Mouse (Mus musculus) lung, embryonic 16.5 days (tissue): ENCODE measurements at regions not wholly inside any gene's neighbourhood (a gene's known extent, or its start where the extent isn't known, plus 50 kb on each side); places are given as distances from the start of the nearest gene placed in this dataset.
"Not testable (repeated sequence)": the region's sequence is repeated elsewhere in the genome, so short reads cannot be mapped to it uniquely, and the experiment has no call there.

Experiments used
- ATAC-seq: fragments of 200-750 bp; cut with Nextera tagmentation; 2 replicates; pipeline ENCODE4 v1.8.0; 2017; ENCODE audit warnings: low read depth, mild to moderate bottlenecking, moderate library complexity
- H3K27ac ChIP-seq: fragments of 300-500 bp; sonication (generic); 2 replicates; pipeline ENCODE4 v1.5.1; 2014; ENCODE audit warnings: mild to moderate bottlenecking, control low read depth, low read length
- H3K27me3 ChIP-seq: fragments of 300-500 bp; sonication (generic); 2 replicates; pipeline ENCODE4 v1.6.1; 2014; ENCODE audit warnings: low read depth, low read length, mixed read lengths; ENCODE audit not compliant: control insufficient read depth, insufficient read depth
- H3K36me3 ChIP-seq: fragments of 300-500 bp; sonication (generic); 2 replicates; pipeline ENCODE4 v1.6.1; 2014; ENCODE audit warnings: low read length; ENCODE audit not compliant: control insufficient read depth, insufficient read depth
- H3K4me1 ChIP-seq: fragments of 300-500 bp; sonication (generic); replicated peaks from 2 replicates; pipeline ENCODE4 v1.6.1; 2014; ENCODE audit warnings: low read length, mixed read lengths; ENCODE audit not compliant: control insufficient read depth, insufficient read depth
- H3K4me2 ChIP-seq: fragments of 300-500 bp; sonication (generic); 2 replicates; pipeline ENCODE4 v1.6.1; 2014; ENCODE audit warnings: low read depth, low read length, control low read depth
- H3K4me3 ChIP-seq: fragments of 300-500 bp; sonication (generic); 2 replicates; pipeline ENCODE4 v1.5.1; 2014; ENCODE audit warnings: mild to moderate bottlenecking, low read length, control low read depth
- H3K9ac ChIP-seq: fragments of 300-500 bp; sonication (generic); 2 replicates; pipeline ENCODE4 v1.6.1; 2014; ENCODE audit warnings: low read length, control low read depth
- H3K9me3 ChIP-seq: fragments of 300-500 bp; sonication (generic); 2 replicates; pipeline ENCODE4 v1.6.1; 2016; ENCODE audit warnings: low read length; ENCODE audit not compliant: control insufficient read depth
- WGBS: fragments of 180-500 bp; shearing (Covaris S2); extraction: QIAGEN DNeasy Blood & Tissue Kit; methylation state at CpG from one replicate; pipeline ENCODE4 v1.1.7; 2014; 5-methylcytosine and 5-hydroxymethylcytosine counted together

- H3K9ac ChIP-seq, H3K4me1 ChIP-seq, H3K4me2 ChIP-seq, H3K36me3 ChIP-seq, H3K27me3 ChIP-seq, ATAC-seq, H3K27ac ChIP-seq, H3K9me3 ChIP-seq, H3K4me3 ChIP-seq: not testable (repeated sequence)
- 76% methylated on average over 3 of the region's 3 CpGs for WGBS
Measured at GRCm38 (mm10) chr17:13432256-13432655, 77.9 kb downstream of the Tcp10c start.

GRCm38 (mm10) chr17:13434146-13434545 is 79.8 kb downstream of the Tcp10c start:
- H3K4me2 ChIP-seq, H3K4me3 ChIP-seq, H3K27ac ChIP-seq, H3K4me1 ChIP-seq, H3K36me3 ChIP-seq, H3K27me3 ChIP-seq, H3K9ac ChIP-seq, H3K9me3 ChIP-seq: not testable (repeated sequence)
- 0 out of 2 replicates have a peak, but pooled peaks have one; percentile 4 for ATAC-seq
- 90% methylated on average over 7 of the region's 7 CpGs for WGBS

DNA sequence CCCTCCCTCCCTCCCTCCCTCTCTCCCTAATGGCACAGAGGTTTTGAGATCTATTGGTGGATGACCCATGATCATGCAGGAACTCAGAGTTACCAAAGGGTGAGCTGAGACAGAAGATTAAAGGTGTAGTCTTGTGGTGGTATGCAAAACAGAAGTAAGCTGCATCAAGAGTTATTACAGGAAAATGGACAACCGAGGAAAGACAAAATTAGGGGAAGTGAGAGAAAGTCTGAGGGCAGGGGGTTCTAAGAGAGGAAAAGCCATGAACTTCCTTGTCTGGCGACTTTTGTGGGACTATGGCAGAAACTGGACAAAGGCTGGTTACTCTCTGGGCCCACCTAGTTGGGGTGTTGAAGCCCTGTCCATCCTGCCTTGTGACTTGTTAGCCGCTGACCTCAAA is 84.4 kb downstream of the Tcp10c start:
- H3K9me3 ChIP-seq, H3K36me3 ChIP-seq, H3K4me2 ChIP-seq, ATAC-seq, H3K4me1 ChIP-seq, H3K27ac ChIP-seq, H3K9ac ChIP-seq, H3K27me3 ChIP-seq, H3K4me3 ChIP-seq: not testable (repeated sequence)
- WGBS, result 58% methylated on average over 1 of the region's 3 CpGs

- WGBS, result 72% methylated on average over 9 of the region's 9 CpGs
- not testable (repeated sequence) for H3K4me2 ChIP-seq, H3K36me3 ChIP-seq, H3K27ac ChIP-seq, H3K4me1 ChIP-seq, H3K27me3 ChIP-seq, H3K9me3 ChIP-seq, H3K9ac ChIP-seq, H3K4me3 ChIP-seq
- ATAC-seq, result peak; percentile 28; the same call in 1 of the 2 replicates
Measured at GRCm38 (mm10) chr17:13440708-13441530, 86.5 kb downstream of the Tcp10c start.

DNA sequence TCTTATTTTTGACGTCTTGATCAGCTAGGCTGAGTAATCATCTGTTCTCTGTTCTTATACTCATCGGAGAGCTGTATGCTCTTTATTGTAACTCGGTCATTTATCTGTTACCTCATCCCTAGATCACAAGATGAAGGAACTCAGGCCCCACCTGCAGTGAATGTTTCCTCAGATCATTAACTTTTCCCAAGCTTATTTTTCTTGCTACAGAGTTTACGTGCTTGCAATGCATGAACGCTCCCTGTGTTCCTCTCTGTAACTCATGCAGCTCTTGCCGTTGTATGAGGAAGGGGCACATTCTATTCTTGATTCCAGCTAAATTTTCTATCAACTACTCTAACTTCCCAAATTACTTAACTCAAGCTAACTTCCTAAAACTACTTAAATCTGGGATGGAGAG is 87.9 kb downstream of the Tcp10c start:
- H3K4me1 ChIP-seq, H3K9ac ChIP-seq, H3K9me3 ChIP-seq, ATAC-seq, H3K27ac ChIP-seq, H3K4me3 ChIP-seq, H3K36me3 ChIP-seq, H3K4me2 ChIP-seq, H3K27me3 ChIP-seq: not testable (repeated sequence)
- WGBS, result 92% methylated on average over 5 of the region's 6 CpGs

- H3K27ac ChIP-seq, H3K4me2 ChIP-seq, H3K4me1 ChIP-seq, ATAC-seq, H3K4me3 ChIP-seq, H3K27me3 ChIP-seq, H3K9ac ChIP-seq, H3K36me3 ChIP-seq, H3K9me3 ChIP-seq: not testable (repeated sequence)
- WGBS, result 73% methylated on average over 6 of the region's 7 CpGs
Measured at GRCm38 (mm10) chr17:13456869-13457600, 102.7 kb downstream of the Tcp10c start.

DNA sequence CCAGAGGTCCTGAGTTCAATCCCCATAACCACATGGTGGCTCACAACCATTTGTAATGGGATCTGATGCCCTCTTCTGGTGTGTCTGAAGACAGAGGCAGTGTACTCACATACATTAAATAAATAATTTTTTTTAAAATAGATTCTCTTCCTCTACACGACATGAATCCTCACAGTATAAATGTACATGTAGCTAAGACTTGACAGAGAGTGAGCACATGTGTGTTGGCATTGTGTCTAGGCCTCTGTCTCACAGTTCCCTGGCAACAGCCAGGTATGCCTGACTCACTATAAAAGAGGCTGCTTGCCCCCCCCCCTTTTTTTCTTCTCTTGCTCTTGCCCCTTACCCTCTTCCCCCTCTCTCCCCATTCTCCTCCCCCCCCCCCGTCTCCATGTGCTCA is 103.6 kb downstream of the Tcp10c start:
- H3K27me3 ChIP-seq, H3K36me3 ChIP-seq, ATAC-seq, H3K9ac ChIP-seq, H3K4me1 ChIP-seq, H3K4me3 ChIP-seq, H3K27ac ChIP-seq, H3K4me2 ChIP-seq, H3K9me3 ChIP-seq: not testable (repeated sequence)
- 55% methylated on average over 2 of the region's 2 CpGs for WGBS

GRCm38 (mm10) chr17:13458814-13459213 is 104.4 kb downstream of the Tcp10c start:
- not testable (repeated sequence) for H3K9ac ChIP-seq, H3K4me3 ChIP-seq, H3K9me3 ChIP-seq, H3K4me1 ChIP-seq, H3K36me3 ChIP-seq, H3K27ac ChIP-seq, H3K27me3 ChIP-seq, ATAC-seq, H3K4me2 ChIP-seq
- no CpG with 5 or more reads among the region's 2 CpGs for WGBS

DNA sequence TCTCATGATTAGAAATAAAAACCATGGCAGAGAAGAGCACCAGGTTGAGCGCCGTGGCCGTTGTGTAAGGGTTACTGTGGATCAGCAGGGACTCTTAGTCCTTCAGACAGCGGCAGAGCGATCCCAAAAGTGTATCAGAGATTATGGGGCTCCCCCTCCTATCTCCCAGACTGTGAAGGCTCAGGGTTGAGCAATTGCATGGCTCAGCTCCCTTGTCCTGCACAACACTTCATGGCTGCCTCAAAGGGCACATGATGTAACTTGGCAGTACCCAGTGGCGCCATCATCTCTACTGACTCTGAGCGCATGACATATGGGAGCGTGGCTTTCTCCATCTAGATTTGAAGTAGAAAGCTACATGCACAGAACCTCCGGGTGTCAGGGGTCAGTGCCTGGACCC is 108.3 kb downstream of the Tcp10c start:
- H3K9ac ChIP-seq, H3K27ac ChIP-seq, H3K9me3 ChIP-seq, H3K4me2 ChIP-seq, H3K36me3 ChIP-seq, H3K4me3 ChIP-seq, H3K4me1 ChIP-seq, H3K27me3 ChIP-seq: not testable (repeated sequence)
- ATAC-seq, result peak; percentile 39
- 96% methylated on average over 2 of the region's 9 CpGs for WGBS
